Comparison of ENCODE assay signal across 17 mouse cellular contexts in the genomic region with DNA sequence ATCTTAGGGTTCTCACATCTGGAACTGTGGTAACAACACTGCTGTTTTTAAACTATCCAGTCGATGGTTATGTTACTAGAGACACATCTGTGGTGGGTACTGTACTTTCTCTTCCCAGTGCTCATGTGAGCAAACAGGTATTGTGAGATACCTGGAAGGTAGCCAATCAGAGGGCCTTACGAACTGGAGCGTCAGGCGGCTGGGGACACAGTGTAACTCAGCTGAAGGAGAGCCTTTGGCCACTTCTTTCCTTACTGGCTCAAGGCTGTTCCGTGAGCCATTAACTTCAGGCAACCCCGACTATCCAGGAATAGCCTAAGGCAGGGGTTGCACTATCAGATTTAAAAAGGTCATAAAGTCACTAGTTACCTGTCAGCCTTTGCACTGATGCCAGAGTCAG. TPM values are rescaled to one million over a fixed set of nuclear protein-coding genes. Genes with fewer than 3 reads are reported as not detected.
A peak's percentile ranks its signal among the peaks of the same experiment; 100 is the strongest.
DNase-seq lines count a peak whose midpoint lies in the region; ATAC-seq lines count a peak whose summit lies in the region.
"Had no signal": no experiment of that assay in that cellular context is flagged by ENCODE, and none has a peak within 500 bp of the region (broad histone marks: within the 10 kb centered on the region; RNA-seq: fewer than 3 reads in every experiment).

No protein-coding gene starts in this region.

- ATAC-seq in kidney, embryonic 15.5 days (replicated peaks; ENCODE audit: low FRiP score) = peak; percentile 46; the same call in 1 of the 2 replicates
- peak; percentile 15; the same call in 1 of the 2 replicates for ATAC-seq in midbrain, embryonic 15.5 days (replicated peaks)
- ATAC-seq in midbrain, embryonic 13.5 days = no peak
- peak; percentile 62 for ATAC-seq in intestine, embryonic 16.5 days
- ATAC-seq: inflammation-experienced regulatory T-cells, adult 6 months; midbrain, embryonic 16.5 days had no signal

- no peak overlapping the region for H3K9ac ChIP-seq in kidney, embryonic 15.5 days
- no peak overlapping the region for H3K9ac ChIP-seq in midbrain, embryonic 15.5 days
- no peak overlapping the region for H3K9ac ChIP-seq in midbrain, embryonic 13.5 days (replicated peaks)
- H3K9ac ChIP-seq in intestine, embryonic 16.5 days (ENCODE audit: low read depth, low read length) = no peak overlapping the region
- H3K9ac ChIP-seq: embryonic facial prominence, embryonic 13.5 days; liver, embryonic 14.5 days had no signal

- no peak for DNase-seq in kidney, postnatal 14 days
- DNase-seq in cerebellum, adult 11 months = no peak
- DNase-seq in layer of hippocampus, adult 11-12 months (ENCODE audit: low spot score) = no peak
- DNase-seq: adrenal gland, postnatal 25 days; cerebellum, adult 2 months; gastrocnemius, postnatal 25 days; left cerebral cortex, postnatal 4 days; right cerebral cortex, adult 18-20 months; thymus, postnatal 4 days had no signal

- no peak overlapping the region for H3K4me3 ChIP-seq in kidney, embryonic 15.5 days (replicated peaks)
- H3K4me3 ChIP-seq in midbrain, embryonic 15.5 days = no peak overlapping the region
- H3K4me3 ChIP-seq in midbrain, embryonic 13.5 days (replicated peaks) = no peak overlapping the region
- no peak overlapping the region for H3K4me3 ChIP-seq in intestine, embryonic 16.5 days (ENCODE audit: low read length)
- H3K4me3 ChIP-seq: embryonic facial prominence, embryonic 13.5 days had no signal

- no peaks in the 10 kb centered on the region for H3K4me1 ChIP-seq in kidney, embryonic 15.5 days
- H3K4me1 ChIP-seq in midbrain, embryonic 15.5 days = no peaks in the 10 kb centered on the region
- no peaks in the 10 kb centered on the region for H3K4me1 ChIP-seq in midbrain, embryonic 13.5 days (replicated peaks)
- H3K4me1 ChIP-seq in intestine, embryonic 16.5 days (ENCODE audit: control insufficient read depth, insufficient read depth, low read length) = peaks cover 3% of the 10 kb centered on the region; the same call in 1 of the 2 replicates
- H3K4me1 ChIP-seq: embryonic facial prominence, embryonic 13.5 days had no signal

- H3K9me3 ChIP-seq in kidney, embryonic 15.5 days (replicated peaks) = no peaks in the 10 kb centered on the region
- H3K9me3 ChIP-seq in midbrain, embryonic 15.5 days = no peaks in the 10 kb centered on the region
- H3K9me3 ChIP-seq in midbrain, embryonic 13.5 days = no peaks in the 10 kb centered on the region
- H3K9me3 ChIP-seq in intestine, embryonic 16.5 days (ENCODE audit: control insufficient read depth, low read length) = no peaks in the 10 kb centered on the region
- H3K9me3 ChIP-seq: embryonic facial prominence, embryonic 13.5 days had no signal

- 65% methylated on average over 6 of the region's 6 CpGs for WGBS in kidney, embryonic 15.5 days
- WGBS in midbrain, embryonic 15.5 days = 90% methylated on average over 6 of the region's 6 CpGs
- 96% methylated on average over 6 of the region's 6 CpGs for WGBS in midbrain, embryonic 13.5 days
- WGBS in intestine, embryonic 16.5 days = 70% methylated on average over 6 of the region's 6 CpGs

- H3K36me3 ChIP-seq in kidney, embryonic 15.5 days = peaks cover 43% of the 10 kb centered on the region
- H3K36me3 ChIP-seq in midbrain, embryonic 15.5 days (replicated peaks) = no peaks in the 10 kb centered on the region
- peaks cover 36% of the 10 kb centered on the region for H3K36me3 ChIP-seq in midbrain, embryonic 13.5 days
- 0 out of 2 replicates have a peak, but pooled peaks cover 2% of the 10 kb centered on the region for H3K36me3 ChIP-seq in intestine, embryonic 16.5 days (ENCODE audit: control insufficient read depth, insufficient read depth, low read length)

- H3K27me3 ChIP-seq in kidney, embryonic 15.5 days = no peaks in the 10 kb centered on the region
- no peaks in the 10 kb centered on the region for H3K27me3 ChIP-seq in midbrain, embryonic 15.5 days (replicated peaks)
- H3K27me3 ChIP-seq in midbrain, embryonic 13.5 days = no peaks in the 10 kb centered on the region
- no peaks in the 10 kb centered on the region for H3K27me3 ChIP-seq in intestine, embryonic 16.5 days (replicated peaks; ENCODE audit: control insufficient read depth, insufficient read depth, low read length)
- H3K27me3 ChIP-seq: embryonic facial prominence, embryonic 13.5 days had no signal

- 0 out of 2 replicates have a peak overlapping the region, but pooled peaks have one; percentile 6 for H3K27ac ChIP-seq in kidney, embryonic 15.5 days
- H3K27ac ChIP-seq in midbrain, embryonic 15.5 days = no peak overlapping the region
- no peak overlapping the region for H3K27ac ChIP-seq in midbrain, embryonic 13.5 days
- no peak overlapping the region for H3K27ac ChIP-seq in intestine, embryonic 16.5 days (ENCODE audit: low read length)
- H3K27ac ChIP-seq: embryonic facial prominence, embryonic 13.5 days; liver, embryonic 14.5 days had no signal

- H3K4me2 ChIP-seq in kidney, embryonic 15.5 days = no peak overlapping the region
- H3K4me2 ChIP-seq in midbrain, embryonic 15.5 days = no peak overlapping the region
- H3K4me2 ChIP-seq in midbrain, embryonic 13.5 days (replicated peaks) = no peak overlapping the region
- H3K4me2 ChIP-seq in intestine, embryonic 16.5 days (ENCODE audit: low read depth, low read length) = no peak overlapping the region
- H3K4me2 ChIP-seq: embryonic facial prominence, embryonic 13.5 days had no signal

RNA-seq across cellular contexts. Expression of a gene that starts 51.5 kb away (rescaled TPM):
- 177 and 182 TPM in 2 replicates for polyA plus RNA-seq in kidney, embryonic 15.5 days (2015; fragmentation: Nextera tagmentation; extraction: Ambion mirVana)
- polyA plus RNA-seq in midbrain, embryonic 15.5 days (2015; fragmentation: Nextera tagmentation; extraction: Ambion mirVana) = 127 TPM in 2 replicates
- polyA plus RNA-seq in midbrain, embryonic 13.5 days (2015; fragmentation: Nextera tagmentation; extraction: Ambion mirVana) = 164 and 169 TPM in 2 replicates
- polyA plus RNA-seq in intestine, embryonic 16.5 days (2015; fragmentation: Nextera tagmentation; extraction: Ambion mirVana) = 118 and 127 TPM in 2 replicates
